Mouse (Mus musculus) layer of hippocampus, adult 8-10 months (tissue): ENCODE measurements around the gene Camk1g. TPM values are rescaled to one million over a fixed set of nuclear protein-coding genes. Genes with fewer than 3 reads are reported as not detected.

Experiments
- DNase-seq, 2 experiments: peaks; one replicate each; pipeline ENCODE4 v3.0.0; 2022; ENCODE audit warnings: low spot score in 2 of 2
- total RNA-seq, 4 experiments: library from RNA; stranded (reverse); gene quantifications; 2 replicates each; pipeline ENCODE4 v1.2.4; 2022

Gene Camk1g
- total RNA-seq, result 10 to 100 TPM; 22.5 to 31.6 (median 27.1) TPM

- no peak for DNase-seq
Measured at GRCm38 (mm10) chr1:193370096-193370495, at the start of gene Camk1g. Gene Camk1g, minus strand, starts transcription at chr1:193370298.

DNA sequence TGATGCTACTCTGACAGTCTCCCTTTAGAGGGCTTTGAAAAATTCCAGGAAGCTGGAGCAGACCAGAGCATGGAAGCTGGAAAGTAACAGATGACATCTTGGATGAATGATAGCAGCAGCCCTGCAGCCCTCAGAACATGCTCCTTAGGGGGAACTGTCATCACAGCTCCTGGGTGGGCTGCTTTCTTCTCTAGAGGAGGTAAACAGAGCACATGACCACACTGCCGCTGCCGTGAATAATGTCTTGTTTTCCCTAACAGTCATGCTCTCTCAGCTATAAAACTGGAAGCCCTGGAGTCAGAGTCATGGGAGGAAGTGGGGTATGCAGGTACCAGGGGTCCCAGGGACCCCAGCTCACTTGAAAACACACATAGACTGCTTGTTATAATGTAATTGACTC is 49.1 kb upstream of the Camk1g start:
- no peak for DNase-seq

- DNase-seq, result no peak
Measured at GRCm38 (mm10) chr1:193418656-193419055, 48.6 kb upstream of the Camk1g start.

- no peak for DNase-seq
Measured at GRCm38 (mm10) chr1:193414067-193414466, 44.0 kb upstream of the Camk1g start.

DNA sequence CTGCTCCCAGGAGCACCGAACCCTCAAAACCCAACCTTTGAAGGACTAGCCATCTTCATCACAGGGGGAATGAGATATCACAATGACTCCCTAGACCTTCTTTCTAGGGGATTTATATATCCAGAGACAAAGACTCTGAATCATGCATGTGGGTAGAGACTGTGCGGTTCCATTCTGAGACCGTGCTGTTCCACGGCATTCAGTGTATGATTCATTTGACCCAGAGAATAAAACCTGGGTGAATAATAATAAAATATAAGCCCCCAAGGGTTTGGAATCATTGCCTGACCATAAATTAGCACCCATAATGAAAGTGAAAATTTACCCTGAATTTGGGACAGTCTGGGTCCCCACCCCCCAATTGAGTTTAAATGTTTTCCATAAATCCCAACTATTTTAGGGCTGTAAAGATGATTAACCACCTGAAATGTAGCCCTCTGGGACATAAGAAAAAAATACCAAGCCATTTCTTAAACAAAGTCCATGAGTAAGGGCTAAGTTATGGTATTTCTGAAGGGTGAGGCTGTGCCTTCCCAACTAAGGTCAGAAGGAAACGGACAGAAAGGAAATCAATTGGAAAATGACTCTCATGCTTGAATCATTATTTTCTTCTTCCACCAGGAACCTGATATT is 43.4 kb upstream of the Camk1g start:
- no peak for DNase-seq

DNA sequence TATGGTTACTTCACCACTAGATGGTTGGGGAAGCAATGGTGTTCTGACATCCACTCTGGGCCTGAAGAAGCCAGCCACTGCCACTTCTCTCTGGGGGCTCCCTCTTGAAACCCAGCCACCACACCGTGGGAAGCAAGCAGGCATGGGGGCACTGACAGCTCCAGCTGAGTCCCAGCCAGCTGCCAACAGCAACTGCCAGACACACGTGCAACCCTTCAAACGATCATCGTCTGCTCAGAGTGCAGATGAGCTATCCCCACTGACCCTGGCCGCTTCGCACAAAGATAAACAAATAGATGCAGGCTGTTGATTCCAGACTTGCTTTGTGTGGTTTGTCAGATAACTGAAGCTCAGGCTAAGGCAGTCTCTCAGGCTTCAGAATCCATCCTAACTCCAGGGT is 37.4 kb upstream of the Camk1g start:
- no peak for DNase-seq

DNA sequence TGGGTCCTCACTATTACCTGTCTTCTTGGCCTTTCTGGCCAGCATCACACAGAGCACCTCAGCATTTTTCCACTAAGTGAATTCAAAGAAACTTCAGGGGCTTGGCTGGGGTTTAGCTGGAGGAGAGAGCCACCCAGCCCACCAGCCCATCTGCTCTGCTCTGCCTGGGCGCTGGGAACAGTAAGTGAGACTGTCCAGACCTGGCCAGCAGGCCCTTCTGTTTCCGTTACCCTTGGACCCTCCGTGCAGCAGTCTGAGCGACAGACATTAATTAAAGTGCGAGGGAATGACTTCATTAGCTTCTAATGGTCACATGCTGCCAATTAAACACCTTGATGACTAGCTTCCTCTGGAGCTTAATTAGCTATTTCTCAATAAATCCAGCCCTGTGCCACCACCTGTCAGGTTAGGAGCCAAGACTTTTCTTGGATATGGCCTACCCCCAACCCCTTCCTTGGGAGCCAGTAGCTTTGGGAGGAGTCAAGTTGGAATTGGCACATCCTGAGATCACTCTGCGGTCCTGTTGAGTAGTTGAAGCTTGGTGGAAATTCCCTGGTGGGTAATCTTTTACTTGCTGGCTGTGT is 36.1 kb upstream of the Camk1g start:
- DNase-seq, result no peak

- no peak for DNase-seq
Measured at GRCm38 (mm10) chr1:193401695-193402094, 31.6 kb upstream of the Camk1g start.

DNA sequence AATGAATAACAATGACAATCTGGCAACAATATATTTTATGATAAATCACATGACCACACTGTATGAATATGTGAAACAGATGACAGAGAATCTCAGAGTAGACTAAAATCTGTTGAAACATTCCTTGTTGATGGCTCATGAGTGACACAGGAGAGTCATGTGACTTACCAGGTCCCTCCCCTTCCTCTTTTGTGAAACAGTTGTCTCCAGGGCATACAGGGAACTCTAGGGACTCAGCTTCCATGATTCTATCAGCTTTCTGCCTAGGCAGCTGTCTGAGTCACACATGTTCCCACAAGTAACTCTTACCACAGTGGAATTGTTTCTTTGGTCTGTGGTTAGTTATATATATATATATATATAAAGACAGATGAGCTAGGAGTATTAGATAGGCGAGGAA is 30.2 kb upstream of the Camk1g start:
- no peak for DNase-seq

DNA sequence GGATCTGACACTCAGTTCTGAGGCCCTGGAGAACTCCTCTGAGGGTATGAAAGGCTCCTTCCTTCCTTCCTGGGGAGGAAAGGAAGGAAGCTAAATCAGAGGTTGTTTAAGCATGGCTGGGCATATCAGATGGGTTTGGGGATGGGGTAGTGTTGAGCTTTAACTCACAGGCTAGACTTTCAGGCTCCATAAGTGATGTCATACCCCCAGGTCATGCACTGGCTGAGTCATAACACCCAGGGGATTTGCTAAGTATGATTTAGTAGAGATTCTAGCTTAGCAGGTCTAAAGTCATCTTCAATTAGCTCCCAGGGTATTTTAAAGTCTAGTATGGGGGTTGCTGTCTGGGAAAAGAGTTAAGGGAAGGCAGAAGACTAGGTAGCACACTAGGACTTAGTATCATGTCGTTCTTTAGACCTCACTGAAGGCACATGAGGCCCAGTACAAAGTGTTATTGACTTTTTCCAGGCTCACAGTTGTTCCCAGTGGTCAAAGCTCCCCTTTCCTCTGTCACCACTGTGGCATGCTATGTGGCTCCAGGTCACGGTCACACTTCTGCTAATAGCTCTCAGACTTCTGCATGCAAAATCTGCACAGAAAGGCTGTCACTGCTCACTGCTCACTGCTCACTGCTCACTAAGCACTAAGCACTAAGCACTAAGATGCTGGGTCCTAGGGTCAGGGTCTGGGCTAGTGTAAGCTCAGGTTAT is 28.8 kb upstream of the Camk1g start:
- DNase-seq, result no peak

GRCm38 (mm10) chr1:193397109-193397508 is 27.0 kb upstream of the Camk1g start:
- no peak for DNase-seq

GRCm38 (mm10) chr1:193392266-193392665 is 22.2 kb upstream of the Camk1g start:
- DNase-seq, result no peak

- DNase-seq, result no peak
Measured at GRCm38 (mm10) chr1:193390004-193390403, 19.9 kb upstream of the Camk1g start.

DNA sequence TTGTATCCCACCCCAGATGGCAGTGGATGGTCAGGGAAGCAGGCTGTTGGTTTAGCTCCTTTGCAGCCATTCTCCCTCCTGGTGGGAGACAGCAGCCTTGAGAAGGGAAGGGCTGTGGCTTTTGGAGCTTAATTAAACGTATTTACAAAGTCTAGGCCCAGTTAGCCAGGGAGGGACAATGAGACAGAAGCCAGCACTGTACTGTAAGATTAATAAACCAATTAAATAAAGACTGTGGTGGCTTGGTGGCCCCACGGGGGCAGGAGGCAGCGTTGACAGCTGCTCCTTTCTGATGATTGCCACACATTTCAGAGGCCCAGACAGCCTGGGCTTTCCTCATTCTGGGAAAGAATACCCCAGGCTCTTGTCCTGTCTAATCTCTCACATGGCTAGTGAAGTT is 19.4 kb upstream of the Camk1g start:
- DNase-seq, result no peak

DNA sequence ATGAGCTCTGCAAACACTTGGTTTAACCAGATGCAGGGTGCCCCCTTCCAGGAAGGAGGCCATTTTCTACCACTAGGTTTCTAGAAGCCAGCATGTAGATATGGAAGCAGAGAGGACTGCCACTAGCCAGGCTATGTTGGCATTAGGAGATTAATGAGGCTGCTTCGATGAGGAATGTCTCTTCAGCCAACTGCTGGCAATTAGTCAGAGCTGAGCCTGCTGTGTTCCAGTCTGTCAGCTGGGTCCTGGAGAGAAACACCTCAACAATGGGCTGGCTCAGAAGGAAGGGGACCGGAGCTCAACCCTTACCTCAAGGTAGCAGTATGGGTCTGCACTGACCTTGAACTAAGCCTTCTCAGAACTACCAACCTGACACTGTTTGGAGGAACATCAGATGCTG is 17.1 kb upstream of the Camk1g start:
- DNase-seq, result no peak

GRCm38 (mm10) chr1:193386136-193386535 is 16.0 kb upstream of the Camk1g start:
- peak; percentile 56 to 87 for DNase-seq

DNA sequence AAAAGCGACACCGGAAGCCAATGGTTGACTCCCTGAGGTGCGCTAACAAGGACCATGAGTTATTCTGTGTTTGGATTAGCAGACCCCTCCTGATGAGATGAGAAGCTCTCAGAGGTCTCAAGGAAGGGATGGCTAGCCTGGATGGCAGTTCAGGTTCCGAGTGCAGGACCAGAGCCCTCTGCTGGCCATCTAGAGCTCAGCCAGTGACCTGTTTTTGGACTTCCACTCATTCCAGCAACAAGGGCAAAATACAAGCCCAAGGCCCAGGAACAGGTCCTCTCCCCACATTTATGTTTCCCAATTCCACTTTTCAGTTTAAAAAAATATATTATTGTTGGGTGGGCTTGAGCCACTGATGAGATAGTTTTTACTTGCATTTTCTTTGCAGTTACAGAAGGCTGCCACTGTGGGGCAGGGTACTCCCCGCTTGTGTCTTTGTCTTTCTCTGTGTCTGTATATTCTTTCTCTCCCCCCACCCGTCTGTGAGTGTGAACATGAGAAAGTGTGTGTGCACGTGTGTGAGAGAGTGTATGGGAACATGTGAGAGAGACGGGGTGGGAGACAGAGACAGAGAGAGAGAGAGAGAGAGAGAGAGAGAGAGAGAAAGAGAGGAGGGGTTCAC is 12.9 kb upstream of the Camk1g start:
- no peak for DNase-seq

- DNase-seq, result no peak
Measured at GRCm38 (mm10) chr1:193382435-193382834, 12.3 kb upstream of the Camk1g start.

DNA sequence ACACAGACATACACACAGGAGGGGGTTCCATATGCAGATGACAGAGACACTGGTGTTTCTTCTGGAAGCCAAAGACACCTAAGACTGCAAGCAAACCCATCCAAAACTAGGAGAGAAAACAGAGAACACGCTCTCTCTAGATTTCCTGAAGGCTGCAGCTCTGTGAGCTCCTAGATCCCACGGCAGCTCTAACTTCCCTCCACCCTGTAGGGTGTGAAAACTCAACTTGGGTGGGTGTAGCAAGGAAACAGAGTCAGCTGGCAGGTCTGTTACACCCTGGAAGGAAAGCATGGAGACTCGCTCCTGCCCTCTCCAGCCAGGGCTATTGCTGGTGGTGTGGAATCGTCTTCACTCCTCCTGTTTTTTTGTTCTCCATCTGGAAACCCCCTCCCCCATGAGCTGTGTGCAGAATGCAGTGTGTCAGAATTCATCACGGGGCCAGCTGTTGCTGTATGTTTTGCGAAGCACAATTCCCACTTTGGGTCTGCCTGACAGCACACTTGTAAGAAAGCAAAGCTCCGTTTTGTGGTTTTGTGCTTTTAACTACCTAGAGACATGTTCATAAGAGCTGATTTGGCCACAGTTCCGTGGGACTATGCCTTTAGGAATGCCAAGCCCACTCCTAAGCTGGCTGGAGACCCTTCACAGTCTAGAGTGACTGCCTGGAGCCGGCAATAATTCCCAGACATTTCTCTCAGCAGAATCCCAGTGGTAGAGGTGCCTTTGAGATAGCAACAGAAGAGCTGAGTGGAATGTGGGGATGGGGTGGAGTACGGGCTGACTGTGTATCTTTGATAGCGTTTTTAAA is 11.7 kb upstream of the Camk1g start:
- no peak for DNase-seq

- DNase-seq, result no peak
Measured at GRCm38 (mm10) chr1:193380877-193381276, 10.8 kb upstream of the Camk1g start.

GRCm38 (mm10) chr1:193379634-193380033 is 9.5 kb upstream of the Camk1g start:
- no peak for DNase-seq
